Mouse (Mus musculus) heart, adult 9 months (tissue): Measurements from ENCODE around the gene Tmem9b.

ENCODE experiments used
- DNase-seq, 2 experiments: peaks; one replicate each; pipeline ENCODE4 v3.0.0; 2022; ENCODE audit warnings: low spot score in 2 of 2

The Tmem9b gene

DNA sequence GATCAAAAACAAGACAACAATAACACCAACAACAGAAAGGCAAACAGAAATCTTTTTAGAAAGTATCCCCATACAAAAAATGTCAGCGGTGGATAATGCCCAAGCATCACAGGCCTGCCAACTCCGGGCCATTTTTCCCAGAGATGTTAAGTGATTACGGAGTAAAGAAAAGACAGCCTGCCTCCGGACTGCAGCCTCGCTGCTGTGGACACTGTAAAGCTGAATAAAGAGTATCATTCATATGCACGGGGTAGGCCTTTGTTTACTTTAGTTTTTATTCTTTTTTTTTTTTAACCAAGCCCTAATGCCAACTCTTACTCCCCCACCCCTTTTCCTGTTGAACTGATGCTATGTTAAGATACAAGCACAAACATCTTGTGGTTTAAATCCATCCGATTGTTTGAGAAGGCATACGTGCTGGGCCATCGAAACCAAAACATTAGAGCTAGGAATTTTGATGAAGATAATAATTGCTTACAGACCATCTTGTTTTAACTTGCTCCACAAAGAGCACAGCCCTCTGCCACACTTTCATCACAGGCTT lies 66.0 kb downstream of the Tmem9b start:
- DNase-seq, result no peak
